Mouse (Mus musculus): Measurements from ENCODE around the gene Prkch. TPM values are rescaled to one million over a fixed set of nuclear protein-coding genes. Genes with fewer than 3 reads are reported as not detected.

Gene Prkch
- polyA plus RNA-seq, 1 experiment from 2014 or later, result 4.7 TPM

DNA sequence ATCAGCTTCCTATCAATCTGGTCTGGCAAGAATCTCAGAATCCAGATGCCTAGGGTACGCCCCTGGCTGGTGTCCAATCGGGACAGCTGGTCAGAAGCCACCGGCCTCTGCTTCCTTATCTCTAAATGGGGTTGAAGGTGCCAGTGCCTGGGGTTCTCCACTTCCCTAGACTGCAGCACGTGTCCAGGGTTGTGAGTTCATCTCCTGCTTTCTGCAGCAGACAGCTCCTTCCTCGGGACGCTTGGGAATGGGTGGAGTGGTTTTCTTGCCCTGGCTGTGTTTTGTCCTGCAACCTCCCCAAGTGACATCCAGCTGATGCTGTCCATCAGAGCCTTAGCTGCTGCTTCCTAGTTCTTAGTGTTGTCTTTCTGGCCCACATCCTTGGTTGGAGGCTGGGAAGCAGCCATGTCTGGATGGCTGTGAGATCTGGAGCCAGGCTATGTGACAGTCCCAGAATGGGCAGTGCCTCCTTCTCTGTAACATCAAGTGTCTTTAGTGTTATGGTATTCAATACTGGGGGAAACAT is 116.0 kb downstream of the Prkch start:
- Histone ChIP-seq H3K9ac (ENCODE audit: low read length) (no peak overlapping the region), H3K36me3 (ENCODE audit: control insufficient read depth, insufficient read depth, low read length) (no peaks in the 10 kb centered on the region), H3K4me3 (ENCODE audit: low read depth, low read length) (no peak overlapping the region), H3K9me3 (replicated peaks; ENCODE audit: control insufficient read depth, low read length) (no peaks in the 10 kb centered on the region), H3K4me2 (ENCODE audit: low read length) (no peak overlapping the region), H3K27me3 (replicated peaks; ENCODE audit: control insufficient read depth, insufficient read depth, low read length) (no peaks in the 10 kb centered on the region), H3K4me1 (ENCODE audit: control insufficient read depth, insufficient read depth, low read length) (0 out of 2 replicates have a peak, but pooled peaks cover 7% of the 10 kb centered on the region), H3K27ac (ENCODE audit: low read depth, low read length) (no peak overlapping the region)
- no peak for ATAC-seq
- DNase-seq (ENCODE audit: low spot score), result no peak
- WGBS, result 70% methylated on average over 6 of the region's 6 CpGs

DNA sequence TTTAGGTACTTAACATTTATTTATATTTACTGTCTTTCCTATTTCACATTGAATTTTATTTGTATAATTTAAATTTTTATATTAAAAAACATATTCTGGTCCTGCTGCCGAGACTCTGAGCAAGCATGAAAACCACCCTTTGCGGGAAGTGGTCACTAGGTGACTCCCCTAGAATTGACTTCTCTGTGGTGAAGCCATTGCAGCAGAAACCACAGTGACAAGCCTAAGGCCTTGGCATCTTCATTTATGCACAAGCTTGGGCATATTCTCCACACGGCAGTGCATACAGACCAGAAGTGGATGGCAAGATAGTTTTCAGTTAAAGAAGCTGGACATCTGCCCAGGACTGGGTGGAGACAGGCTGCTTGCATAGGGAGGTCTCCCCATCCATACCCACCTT is 117.4 kb downstream of the Prkch start:
- H3K27me3 ChIP-seq (replicated peaks; ENCODE audit: control insufficient read depth, insufficient read depth, low read length), result no peaks in the 10 kb centered on the region
- no peak overlapping the region for H3K4me3 ChIP-seq (ENCODE audit: low read depth, low read length)
- H3K9me3 ChIP-seq (replicated peaks; ENCODE audit: control insufficient read depth, low read length), result no peaks in the 10 kb centered on the region
- H3K4me1 ChIP-seq (ENCODE audit: control insufficient read depth, insufficient read depth, low read length), result 0 out of 2 replicates have a peak, but pooled peaks cover 7% of the 10 kb centered on the region
- DNase-seq (ENCODE audit: low spot score), result no peak
- no peak overlapping the region for H3K4me2 ChIP-seq (ENCODE audit: low read length)
- H3K27ac ChIP-seq (ENCODE audit: low read depth, low read length), result no peak overlapping the region
- WGBS, result 85% methylated on average over 3 of the region's 3 CpGs
- no peak overlapping the region for H3K9ac ChIP-seq (ENCODE audit: low read length)
- ATAC-seq, result no peak
- no peaks in the 10 kb centered on the region for H3K36me3 ChIP-seq (ENCODE audit: control insufficient read depth, insufficient read depth, low read length)

DNA sequence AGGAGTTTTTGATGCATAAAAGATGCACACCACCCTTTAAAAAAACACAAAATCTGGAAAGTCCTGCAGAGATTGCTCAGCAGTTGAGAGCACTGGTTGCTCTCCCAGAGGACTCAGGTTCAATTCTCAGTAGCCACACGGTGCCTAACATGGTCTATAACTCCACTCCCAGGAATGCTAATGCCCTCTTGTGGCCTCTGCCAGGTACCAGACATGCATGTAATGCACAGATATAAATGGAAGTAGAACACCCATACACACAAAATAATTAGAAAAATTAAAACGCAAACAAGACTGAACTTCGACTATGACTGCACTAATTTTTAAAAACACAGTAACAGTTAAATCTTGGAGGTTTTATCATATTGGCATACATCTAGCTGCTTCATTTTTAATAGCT is 119.8 kb downstream of the Prkch start:
- no peak overlapping the region for H3K9ac ChIP-seq (ENCODE audit: low read length)
- 81% methylated on average over 3 of the region's 3 CpGs for WGBS
- H3K4me2 ChIP-seq (ENCODE audit: low read length), result no peak overlapping the region
- no peaks in the 10 kb centered on the region for H3K9me3 ChIP-seq (replicated peaks; ENCODE audit: control insufficient read depth, low read length)
- no peak overlapping the region for H3K4me3 ChIP-seq (ENCODE audit: low read depth, low read length)
- H3K27me3 ChIP-seq (replicated peaks; ENCODE audit: control insufficient read depth, insufficient read depth, low read length), result no peaks in the 10 kb centered on the region
- ATAC-seq (no peak), DNase-seq (ENCODE audit: low spot score) (no peak)
- H3K4me1 ChIP-seq (ENCODE audit: control insufficient read depth, insufficient read depth, low read length), result 0 out of 2 replicates have a peak, but pooled peaks cover 7% of the 10 kb centered on the region
- H3K27ac ChIP-seq (ENCODE audit: low read depth, low read length), result no peak overlapping the region
- no peaks in the 10 kb centered on the region for H3K36me3 ChIP-seq (ENCODE audit: control insufficient read depth, insufficient read depth, low read length)

DNA sequence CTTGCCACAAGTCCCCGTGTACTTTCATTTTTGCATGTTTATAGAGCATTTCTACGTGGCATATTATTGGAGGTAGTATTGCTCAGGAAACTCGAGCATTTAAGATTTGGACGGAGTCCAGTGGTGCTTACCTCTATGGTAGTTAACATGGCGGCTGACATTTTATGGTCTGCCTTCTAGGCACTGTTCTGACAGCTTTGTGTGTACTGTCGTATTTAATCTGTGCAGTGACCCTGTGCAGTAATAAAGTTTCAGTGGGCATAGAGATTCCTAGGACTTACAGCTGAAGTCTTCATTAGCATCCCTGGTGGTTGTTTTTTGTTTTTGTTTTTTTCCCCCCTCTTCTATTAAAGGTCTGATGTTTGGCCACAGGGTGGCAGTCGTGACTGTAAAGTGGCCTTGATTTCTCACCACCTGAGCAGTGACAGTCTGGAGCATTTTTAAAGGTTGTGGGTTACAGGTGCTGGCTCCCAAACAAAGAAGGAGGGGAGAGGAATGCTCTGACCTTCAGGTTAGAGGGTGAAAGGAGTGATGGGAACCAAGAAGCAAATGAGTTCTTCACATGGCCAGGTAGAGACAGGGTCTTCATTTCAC is 120.6 kb downstream of the Prkch start:
- H3K4me3 ChIP-seq (ENCODE audit: low read depth, low read length), result no peak overlapping the region
- DNase-seq (ENCODE audit: low spot score) (peak; percentile 83), ATAC-seq (peak; percentile 52; the same call in 1 of the 2 replicates)
- H3K27me3 ChIP-seq (replicated peaks; ENCODE audit: control insufficient read depth, insufficient read depth, low read length), result no peaks in the 10 kb centered on the region
- 45% methylated on average over 7 of the region's 7 CpGs for WGBS
- H3K4me1 ChIP-seq (ENCODE audit: control insufficient read depth, insufficient read depth, low read length), result 0 out of 2 replicates have a peak, but pooled peaks cover 2% of the 10 kb centered on the region
- no peaks in the 10 kb centered on the region for H3K9me3 ChIP-seq (replicated peaks; ENCODE audit: control insufficient read depth, low read length)
- H3K9ac ChIP-seq (ENCODE audit: low read length), result no peak overlapping the region
- no peak overlapping the region for H3K27ac ChIP-seq (ENCODE audit: low read depth, low read length)
- no peak overlapping the region for H3K4me2 ChIP-seq (ENCODE audit: low read length)
- H3K36me3 ChIP-seq (ENCODE audit: control insufficient read depth, insufficient read depth, low read length), result no peaks in the 10 kb centered on the region

DNA sequence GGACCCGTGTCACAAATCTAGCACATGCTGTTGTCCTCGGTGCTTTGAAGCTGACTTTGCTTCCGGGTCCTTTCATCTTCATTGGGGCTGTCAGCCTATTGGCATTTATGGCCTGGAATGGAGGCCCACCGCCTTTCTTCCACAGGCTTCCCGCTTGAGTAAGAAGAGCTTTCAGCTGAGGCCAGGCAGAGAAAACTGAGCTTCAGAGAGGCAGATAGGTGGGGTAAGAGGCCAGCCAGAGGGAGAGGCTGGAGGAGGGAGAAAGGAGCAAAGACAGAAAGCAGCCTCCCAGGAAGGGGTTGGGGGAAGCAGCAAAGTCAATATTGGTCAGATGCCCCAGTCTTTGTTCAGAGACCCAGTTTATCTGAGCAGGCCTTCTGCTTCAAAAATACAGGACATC is 123.9 kb downstream of the Prkch start:
- 55% methylated on average over 5 of the region's 5 CpGs for WGBS
- H3K9ac ChIP-seq (ENCODE audit: low read length), result no peak overlapping the region
- H3K4me1 ChIP-seq (ENCODE audit: control insufficient read depth, insufficient read depth, low read length), result no peaks in the 10 kb centered on the region

DNA sequence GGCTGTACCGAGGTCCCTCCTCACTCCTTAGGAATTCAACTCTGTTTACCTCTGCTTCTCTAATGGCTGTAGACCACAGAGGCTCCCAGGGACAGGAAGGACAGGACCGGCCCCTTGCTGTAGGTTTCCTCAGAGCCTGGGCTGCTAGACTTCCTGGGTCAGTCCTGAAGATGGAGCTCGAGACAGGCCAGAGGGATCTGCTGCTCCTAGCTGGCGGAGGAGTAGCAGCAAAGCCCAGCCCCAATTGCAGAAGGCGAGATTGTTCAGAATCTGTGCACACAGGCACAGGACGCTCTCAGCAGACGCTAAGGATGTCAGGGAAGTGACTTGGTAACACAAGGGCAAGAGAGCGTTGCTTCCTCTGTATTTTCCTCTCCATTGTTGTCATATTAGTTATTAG is 124.3 kb downstream of the Prkch start:
- H3K9ac ChIP-seq (ENCODE audit: low read length), result no peak overlapping the region
- DNase-seq (ENCODE audit: low spot score) (peak; percentile 53), ATAC-seq (0 out of 2 replicates have a peak, but pooled peaks have one; percentile 49)
- WGBS, result 39% methylated on average over 8 of the region's 8 CpGs
- H3K27ac ChIP-seq (ENCODE audit: low read depth, low read length), result no peak overlapping the region
- no peaks in the 10 kb centered on the region for H3K9me3 ChIP-seq (replicated peaks; ENCODE audit: control insufficient read depth, low read length)
- no peak overlapping the region for H3K4me2 ChIP-seq (ENCODE audit: low read length)
- H3K4me1 ChIP-seq (ENCODE audit: control insufficient read depth, insufficient read depth, low read length), result no peaks in the 10 kb centered on the region
- no peak overlapping the region for H3K4me3 ChIP-seq (ENCODE audit: low read depth, low read length)
- no peaks in the 10 kb centered on the region for H3K36me3 ChIP-seq (ENCODE audit: control insufficient read depth, insufficient read depth, low read length)
- H3K27me3 ChIP-seq (replicated peaks; ENCODE audit: control insufficient read depth, insufficient read depth, low read length), result no peaks in the 10 kb centered on the region

More for the DNA sequence above, 123.9 kb downstream of the Prkch start:
- no peak for ATAC-seq
- no peak overlapping the region for H3K4me3 ChIP-seq (ENCODE audit: low read depth, low read length)
- no peak overlapping the region for H3K4me2 ChIP-seq (ENCODE audit: low read length)
- no peak overlapping the region for H3K27ac ChIP-seq (ENCODE audit: low read depth, low read length)
- H3K9me3 ChIP-seq (replicated peaks; ENCODE audit: control insufficient read depth, low read length), result no peaks in the 10 kb centered on the region
- H3K36me3 ChIP-seq (ENCODE audit: control insufficient read depth, insufficient read depth, low read length), result no peaks in the 10 kb centered on the region
- no peak for DNase-seq (ENCODE audit: low spot score)
- H3K27me3 ChIP-seq (replicated peaks; ENCODE audit: control insufficient read depth, insufficient read depth, low read length), result no peaks in the 10 kb centered on the region

DNA sequence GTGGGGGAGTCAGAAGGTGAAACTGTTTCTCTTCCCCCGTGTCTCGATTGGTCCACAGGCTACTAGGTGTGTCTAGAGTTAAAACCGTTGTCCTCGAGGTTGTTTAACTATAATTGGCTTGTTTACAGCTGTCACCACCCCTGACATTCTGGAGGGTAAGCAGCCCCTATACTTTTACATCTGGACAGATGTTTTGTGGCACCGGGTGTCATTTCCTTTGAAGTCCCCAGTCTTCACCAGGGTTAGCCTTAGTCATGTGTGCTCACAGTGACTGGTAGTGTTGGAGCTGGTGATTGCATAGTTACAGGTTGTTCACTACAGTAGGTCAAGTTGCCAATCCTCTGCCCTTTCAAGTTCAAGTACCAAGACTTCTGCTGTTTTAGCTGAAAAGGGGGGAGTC is 126.2 kb downstream of the Prkch start:
- Histone ChIP-seq H3K27me3 (replicated peaks; ENCODE audit: control insufficient read depth, insufficient read depth, low read length) (no peaks in the 10 kb centered on the region), H3K4me3 (ENCODE audit: low read depth, low read length) (no peak overlapping the region), H3K4me2 (ENCODE audit: low read length) (no peak overlapping the region), H3K36me3 (ENCODE audit: control insufficient read depth, insufficient read depth, low read length) (no peaks in the 10 kb centered on the region), H3K9ac (ENCODE audit: low read length) (no peak overlapping the region), H3K27ac (ENCODE audit: low read depth, low read length) (no peak overlapping the region), H3K9me3 (replicated peaks; ENCODE audit: control insufficient read depth, low read length) (no peaks in the 10 kb centered on the region), H3K4me1 (ENCODE audit: control insufficient read depth, insufficient read depth, low read length) (no peaks in the 10 kb centered on the region)
- ATAC-seq, result no peak
- no peak for DNase-seq (ENCODE audit: low spot score)
- WGBS, result 87% methylated on average over 5 of the region's 5 CpGs

DNA sequence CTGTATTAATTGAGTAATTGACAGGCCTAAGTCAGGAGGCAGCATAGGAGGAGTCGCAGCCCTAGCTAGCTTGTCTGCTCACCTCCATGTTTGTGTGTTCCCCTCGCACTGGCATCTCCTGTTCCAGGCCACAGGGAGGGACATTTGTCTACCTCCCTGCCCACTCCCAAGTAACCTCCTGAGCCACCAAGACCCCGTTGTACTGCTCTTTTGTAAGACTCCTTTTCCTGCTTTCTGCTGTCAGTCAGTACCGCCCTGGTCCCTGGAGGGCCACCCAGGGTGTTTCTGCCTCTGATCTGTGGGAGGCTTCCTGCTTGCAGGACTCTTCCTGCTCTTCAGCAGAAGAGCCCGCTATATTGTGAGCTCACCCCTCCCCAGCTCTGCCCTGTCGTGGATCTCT is 127.5 kb downstream of the Prkch start:
- H3K9ac ChIP-seq (ENCODE audit: low read length), result no peak overlapping the region
- WGBS, result 45% methylated on average over 6 of the region's 6 CpGs
- ATAC-seq (no peak), DNase-seq (ENCODE audit: low spot score) (no peak)
- H3K27ac ChIP-seq (ENCODE audit: low read depth, low read length), result no peak overlapping the region
- no peaks in the 10 kb centered on the region for H3K4me1 ChIP-seq (ENCODE audit: control insufficient read depth, insufficient read depth, low read length)
- no peaks in the 10 kb centered on the region for H3K36me3 ChIP-seq (ENCODE audit: control insufficient read depth, insufficient read depth, low read length)
- no peak overlapping the region for H3K4me3 ChIP-seq (ENCODE audit: low read depth, low read length)
- no peaks in the 10 kb centered on the region for H3K9me3 ChIP-seq (replicated peaks; ENCODE audit: control insufficient read depth, low read length)
- no peak overlapping the region for H3K4me2 ChIP-seq (ENCODE audit: low read length)
- no peaks in the 10 kb centered on the region for H3K27me3 ChIP-seq (replicated peaks; ENCODE audit: control insufficient read depth, insufficient read depth, low read length)

DNA sequence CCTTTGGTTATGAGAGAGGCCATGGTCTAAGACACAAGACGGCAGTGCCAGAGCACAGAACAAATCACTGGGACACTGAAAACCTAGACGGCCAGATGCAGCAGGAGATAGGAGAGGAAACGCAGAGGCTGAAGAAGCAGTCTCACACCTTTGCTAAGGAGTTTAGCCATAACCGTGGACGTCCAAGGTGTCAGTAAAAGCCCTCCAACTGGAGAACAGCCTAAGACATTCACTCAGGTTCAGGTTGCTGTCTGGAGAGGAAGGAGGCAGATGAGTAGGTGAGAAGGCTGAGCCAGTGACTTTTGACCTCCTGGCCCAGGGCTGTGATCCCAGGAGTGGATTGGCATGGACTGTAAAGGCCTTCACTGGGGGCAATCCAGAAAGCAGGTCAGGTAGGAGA is 130.0 kb downstream of the Prkch start:
- no peaks in the 10 kb centered on the region for H3K27me3 ChIP-seq (replicated peaks; ENCODE audit: control insufficient read depth, insufficient read depth, low read length)
- no peaks in the 10 kb centered on the region for H3K36me3 ChIP-seq (ENCODE audit: control insufficient read depth, insufficient read depth, low read length)
- H3K4me3 ChIP-seq (ENCODE audit: low read depth, low read length), result no peak overlapping the region
- H3K27ac ChIP-seq (ENCODE audit: low read depth, low read length), result no peak overlapping the region
- no peak overlapping the region for H3K4me2 ChIP-seq (ENCODE audit: low read length)
- no peaks in the 10 kb centered on the region for H3K4me1 ChIP-seq (ENCODE audit: control insufficient read depth, insufficient read depth, low read length)
- no peak for ATAC-seq
- no peak overlapping the region for H3K9ac ChIP-seq (ENCODE audit: low read length)
- 89% methylated on average over 5 of the region's 5 CpGs for WGBS
- no peaks in the 10 kb centered on the region for H3K9me3 ChIP-seq (replicated peaks; ENCODE audit: control insufficient read depth, low read length)
- DNase-seq (ENCODE audit: low spot score), result no peak
